Mouse (Mus musculus) common myeloid progenitor, adult 5-6 weeks (primary cell): ENCODE data around the gene Serpina11. TPM values are rescaled to one million over a fixed set of nuclear protein-coding genes. Genes with fewer than 3 reads are reported as not detected.
"Not testable (repeated sequence)": the region's sequence is repeated elsewhere in the genome, so short reads cannot be mapped to it uniquely, and the experiment has no call there.

Experiments used
- ATAC-seq: replicated peaks from 2 replicates; pipeline ENCODE4 v1.8.0; 2016; ENCODE audit warnings: low read depth, mild to moderate bottlenecking, moderate TSS enrichment, inconsistent platforms; ENCODE audit not compliant: poor library complexity, severe bottlenecking
- total RNA-seq: library from RNA; stranded (forward); fragments of 200-1000, 187-1606 nt; gene quantifications from 2 replicates; pipeline ENCODE4 v1.2.3, GENCODE M21; 2017

Gene Serpina11
- total RNA-seq, 1 experiment from 2014 or later, result not detected

- peak; percentile 79 for ATAC-seq
Observed at GRCm38 (mm10) chr12:103977846-103978245, 11.9 kb downstream of the Serpina11 start.

DNA sequence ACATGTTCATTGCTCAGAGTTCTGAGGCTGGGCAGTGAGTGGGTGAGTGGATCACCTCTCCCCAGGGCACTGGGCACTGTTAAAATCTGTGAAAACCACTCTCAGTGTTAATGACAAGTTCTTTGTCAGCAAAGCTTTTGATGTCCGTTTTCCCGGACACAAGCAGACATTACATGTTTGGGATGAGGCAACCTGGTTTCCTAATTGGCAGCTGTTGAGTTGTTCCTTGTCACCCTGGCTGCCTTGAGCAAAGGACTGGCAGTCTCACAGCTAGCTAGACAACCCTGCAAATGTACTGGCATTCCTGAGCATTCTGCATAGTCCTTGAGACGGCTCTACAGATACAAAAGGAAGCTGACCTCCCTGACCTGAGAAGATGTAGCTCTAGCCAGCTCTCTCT, 12.7 kb downstream of the Serpina11 start:
- ATAC-seq, result no peak

DNA sequence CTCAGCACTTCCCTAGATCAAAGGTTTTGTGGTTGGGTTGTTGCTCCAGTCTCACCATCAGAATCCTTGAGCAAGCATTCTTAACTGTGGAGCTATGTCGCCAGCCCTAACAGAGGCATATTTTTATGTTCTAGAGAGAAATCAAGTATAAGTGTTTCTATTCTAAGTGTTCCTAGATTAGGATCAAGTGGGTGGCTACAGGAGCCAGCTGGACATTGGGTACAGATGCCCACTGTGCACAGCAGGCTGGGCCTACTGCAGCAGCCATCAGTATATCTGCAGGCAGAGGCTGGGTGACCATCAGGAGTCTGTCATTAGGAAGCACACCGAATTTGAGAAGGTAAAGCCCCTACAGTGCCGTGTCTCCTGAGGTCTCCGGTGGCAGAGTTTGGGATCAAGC, 18.7 kb downstream of the Serpina11 start:
- no peak for ATAC-seq

DNA sequence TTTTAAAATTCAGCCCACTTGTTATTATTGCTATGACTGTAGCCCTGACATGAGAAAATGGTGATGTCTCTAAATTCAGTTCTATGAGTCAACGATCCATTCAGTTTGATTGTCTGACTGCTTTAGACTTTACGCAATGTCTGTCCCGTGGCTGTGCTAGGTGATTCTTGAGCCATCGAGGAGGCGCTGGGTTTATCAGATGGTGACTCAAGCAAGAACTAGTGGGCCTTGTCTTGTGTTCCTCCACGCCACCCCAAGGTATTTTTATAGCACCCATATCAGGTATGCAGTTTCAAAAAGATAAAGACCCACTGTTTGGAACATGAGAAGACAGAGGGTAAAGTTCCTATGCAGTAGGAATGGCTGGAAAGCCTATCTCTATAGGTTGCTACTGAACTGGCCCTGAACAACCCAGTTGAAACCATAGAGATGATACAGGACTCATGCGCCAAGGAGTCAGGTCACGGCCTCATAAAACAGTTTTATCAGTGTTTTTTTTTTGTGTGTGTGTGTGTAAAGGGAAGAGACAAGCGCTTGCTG, 20.1 kb downstream of the Serpina11 start:
- ATAC-seq, result no peak

DNA sequence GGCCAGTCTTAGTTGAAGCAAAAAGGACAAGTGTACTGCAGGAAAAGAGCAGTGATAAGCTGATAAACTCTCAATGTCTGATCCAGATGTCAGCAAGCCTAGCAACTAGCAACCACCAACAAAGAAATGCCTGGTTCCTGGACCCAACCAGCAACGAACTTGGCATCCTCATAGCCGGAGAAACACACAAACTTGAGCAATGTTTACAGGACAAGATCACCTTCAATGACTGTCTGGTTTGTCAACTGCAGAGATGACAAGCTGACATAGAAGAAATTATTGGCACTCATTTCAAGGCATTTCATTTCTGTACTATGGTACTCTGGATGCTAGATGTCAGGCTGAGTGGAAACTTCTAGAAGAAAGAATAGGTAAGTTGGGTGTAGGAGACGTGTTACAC, 23.0 kb downstream of the Serpina11 start:
- ATAC-seq, result no peak

DNA sequence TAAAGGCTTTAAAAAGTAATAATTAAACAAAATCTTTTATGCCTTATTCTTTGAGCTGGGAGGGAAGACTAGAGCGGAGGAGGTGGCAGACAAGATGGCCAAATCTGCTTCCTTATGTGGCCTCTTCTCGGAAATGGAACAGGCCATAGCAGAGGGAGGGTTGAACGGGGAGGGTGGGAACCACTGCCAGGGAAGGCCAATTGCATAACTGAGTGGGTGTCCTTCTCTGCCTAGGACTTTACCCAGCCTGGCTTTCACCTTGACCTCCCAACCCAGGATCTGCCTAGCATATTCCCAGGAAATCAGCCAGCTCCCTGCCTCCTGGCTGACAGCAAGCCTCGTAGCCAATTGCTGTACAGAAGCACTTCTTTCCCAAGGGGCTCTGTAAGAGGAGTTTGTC, 26.5 kb downstream of the Serpina11 start:
- ATAC-seq, result no peak

DNA sequence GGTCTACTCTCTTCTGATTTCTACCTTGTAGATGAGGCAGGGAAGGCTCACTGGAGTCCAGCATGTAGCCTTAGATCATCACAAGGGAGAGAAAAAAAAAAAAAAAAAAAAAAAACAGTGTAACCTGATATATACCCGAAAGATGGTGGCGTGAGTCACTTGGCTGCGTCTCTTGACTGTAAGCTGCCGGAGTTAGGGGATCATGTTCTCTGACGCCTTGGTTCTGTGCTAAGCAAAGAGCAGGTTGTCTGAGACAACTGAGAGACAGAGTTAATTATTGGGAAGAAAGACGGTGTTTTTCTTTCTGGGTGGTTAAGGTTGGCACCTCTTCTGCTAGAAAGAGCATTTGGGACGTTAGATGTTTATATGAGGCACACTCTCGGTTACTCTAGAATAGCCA, 26.9 kb downstream of the Serpina11 start:
- no peak for ATAC-seq

- no peak for ATAC-seq
Observed at GRCm38 (mm10) chr12:103962337-103962736, 27.4 kb downstream of the Serpina11 start.

- ATAC-seq, result no peak
Observed at GRCm38 (mm10) chr12:103961716-103962115, 28.0 kb downstream of the Serpina11 start.

DNA sequence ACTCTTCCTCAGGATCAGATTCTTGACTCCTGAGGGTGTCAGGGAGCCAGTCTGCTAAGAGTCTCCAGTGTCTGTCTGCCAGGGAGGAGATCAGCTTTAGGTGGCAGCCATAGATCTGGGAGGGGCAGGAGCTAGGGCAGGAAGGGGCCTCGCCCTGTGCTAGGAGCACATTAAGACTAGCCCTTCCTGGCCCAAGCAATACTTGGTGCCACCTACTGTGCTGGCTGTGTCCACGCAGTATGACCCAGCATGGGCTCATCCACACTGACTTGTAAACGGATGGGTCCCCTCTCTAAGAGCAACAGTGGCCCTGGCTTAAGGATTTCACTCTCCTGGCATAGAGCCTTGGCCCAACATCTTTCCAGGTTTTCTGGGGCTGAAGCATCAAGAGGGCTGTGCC, 31.0 kb downstream of the Serpina11 start, which contains the start of gene Serpina1e:
Gene Serpina1e, minus strand, starts transcription at position 178 of the 400 bp plus-strand sequence.
- ATAC-seq, result no peak

- ATAC-seq, result not testable (repeated sequence)
Observed at GRCm38 (mm10) chr12:103956555-103956954, 33.2 kb downstream of the Serpina11 start.

DNA sequence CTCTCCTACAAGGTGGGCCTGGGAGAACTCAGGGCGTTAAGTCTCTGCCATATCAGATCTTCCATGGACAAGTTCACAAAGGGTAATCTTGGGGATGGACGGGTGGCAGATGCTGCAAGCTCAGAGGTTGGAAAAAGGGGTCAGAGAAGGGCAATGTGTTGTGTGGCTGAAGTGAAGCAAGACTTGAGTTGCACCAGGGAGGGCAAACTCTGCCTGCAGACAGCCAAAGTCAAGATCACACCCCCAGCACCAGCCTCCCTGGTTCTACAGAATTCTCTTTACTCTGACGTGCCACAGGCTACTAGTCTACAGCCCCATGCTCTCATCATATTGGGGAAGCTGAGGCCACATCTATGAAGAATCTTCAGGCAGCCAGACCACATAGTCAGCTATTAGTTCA, 36.8 kb downstream of the Serpina11 start:
- ATAC-seq, result not testable (repeated sequence)

GRCm38 (mm10) chr12:103946243-103946642, 43.5 kb downstream of the Serpina11 start:
- ATAC-seq, result no peak

Other genes starting within 250 kb of the Serpina11 start
- not detected in 2 replicates for gene Serpina1d, start 216.4 kb downstream of the Serpina11 start, total RNA-seq
- gene Serpina1b, start 159.6 kb downstream of the Serpina11 start, total RNA-seq, result not detected in 2 replicates
- not detected in 2 replicates for gene Serpina1a, start 126.4 kb downstream of the Serpina11 start, total RNA-seq
- not detected in 2 replicates for gene Serpina1c, start 85.1 kb downstream of the Serpina11 start, total RNA-seq
- not detected in 2 replicates for gene Serpina1e, start 31.0 kb downstream of the Serpina11 start, total RNA-seq
- gene Serpina9, start 23.8 kb upstream of the Serpina11 start, total RNA-seq, result not detected in 2 replicates
- gene Serpina12, start 54.5 kb upstream of the Serpina11 start, total RNA-seq, result 0.05 TPM in 1 of 2 replicates, not detected in the other
- gene Serpina5, start 111.2 kb upstream of the Serpina11 start, total RNA-seq, result not detected in 2 replicates
- not detected in 2 replicates for gene Serpina3a, start 122.8 kb upstream of the Serpina11 start, total RNA-seq
- gene Serpina3b, start 138.0 kb upstream of the Serpina11 start, total RNA-seq, result 0.10 and 0.27 TPM in 2 replicates
- gene Serpina3c, start 163.9 kb upstream of the Serpina11 start, total RNA-seq, result not detected in 2 replicates
- gene Serpina3f, start 224.6 kb upstream of the Serpina11 start, total RNA-seq, result 0.63 and 0.73 TPM in 2 replicates
- 59.1 and 74.1 TPM in 2 replicates for gene Serpina3g, start 246.3 kb upstream of the Serpina11 start, total RNA-seq